Mouse (Mus musculus) brain, embryonic 14.5 days (tissue): ENCODE results near the gene Gli2.

Experiments
- CTCF ChIP-seq: fragments of 200-500 bp; IDR thresholded peaks from 2 replicates; pipeline ENCODE4 v1.5.1; 2012; ENCODE audit warnings: inconsistent platforms, mild to moderate bottlenecking, moderate library complexity, borderline replicate concordance; ENCODE audit not compliant: insufficient read depth, insufficient read length; ENCODE audit errors: extremely low read depth
- POLR2A ChIP-seq: fragments of 200-500 bp; IDR thresholded peaks from 2 replicates; pipeline ENCODE4 v1.6.1; 2012; ENCODE audit warnings: mild to moderate bottlenecking, inconsistent platforms, borderline replicate concordance; ENCODE audit not compliant: poor library complexity, insufficient read depth, insufficient read length, severe bottlenecking; ENCODE audit errors: extremely low read depth

GRCm38 (mm10) chr1:119025647-119026358 is 27.6 kb downstream of the Gli2 start:
- no peak for TF ChIP-seq POLR2A
- no peak for TF ChIP-seq CTCF
